Mouse (Mus musculus): ENCODE data around the gene Cd79a. TPM values are rescaled to one million over a fixed set of nuclear protein-coding genes. Genes with fewer than 3 reads are reported as not detected.

Cd79a gene
- polyA plus RNA-seq, 1 experiment from 2014 or later, result 0.29 TPM

DNA sequence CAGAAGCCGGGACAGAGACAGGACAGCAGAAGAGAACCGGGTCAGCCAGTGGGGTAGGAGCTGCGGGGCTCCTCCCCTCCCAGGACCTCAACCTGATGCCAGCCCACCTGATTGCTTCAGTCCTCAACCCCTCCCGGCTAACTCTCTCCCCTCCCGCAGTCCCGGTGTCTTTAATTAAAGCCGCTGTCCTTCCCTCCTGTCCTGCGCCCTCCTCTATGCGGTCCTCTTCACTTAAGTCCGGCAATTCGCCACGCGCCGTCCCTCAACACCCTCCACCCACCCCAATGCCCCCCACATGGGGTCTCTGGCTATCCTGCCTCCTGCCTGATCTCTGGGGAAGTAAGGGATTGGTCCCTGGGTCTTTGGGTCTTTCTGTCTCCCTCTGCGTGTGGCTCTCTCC lies 34.5 kb downstream of the Cd79a start:
- Histone ChIP-seq H3K27me3 (ENCODE audit: control insufficient read depth, insufficient read depth, low read depth, low read length) (peaks cover 35% of the 10 kb centered on the region), H3K4me3 (ENCODE audit: low read depth, low read length) (peak overlapping the region; percentile 17; the same call in 1 of the 2 replicates), H3K9ac (ENCODE audit: low read depth, low read length) (0 out of 2 replicates have a peak overlapping the region, but pooled peaks have one; percentile 2), H3K27ac (ENCODE audit: low read length) (no peak overlapping the region), H3K36me3 (ENCODE audit: control insufficient read depth, insufficient read depth, low read length) (peaks cover 3% of the 10 kb centered on the region), H3K4me2 (ENCODE audit: low read length) (no peak overlapping the region), H3K4me1 (ENCODE audit: control insufficient read depth, insufficient read depth, low read length) (peaks cover 23% of the 10 kb centered on the region), H3K9me3 (replicated peaks; ENCODE audit: control insufficient read depth, low read length, poor library complexity, severe bottlenecking) (no peaks in the 10 kb centered on the region)
- no peak for ATAC-seq
- WGBS, result 2% methylated on average over 14 of the region's 15 CpGs

DNA sequence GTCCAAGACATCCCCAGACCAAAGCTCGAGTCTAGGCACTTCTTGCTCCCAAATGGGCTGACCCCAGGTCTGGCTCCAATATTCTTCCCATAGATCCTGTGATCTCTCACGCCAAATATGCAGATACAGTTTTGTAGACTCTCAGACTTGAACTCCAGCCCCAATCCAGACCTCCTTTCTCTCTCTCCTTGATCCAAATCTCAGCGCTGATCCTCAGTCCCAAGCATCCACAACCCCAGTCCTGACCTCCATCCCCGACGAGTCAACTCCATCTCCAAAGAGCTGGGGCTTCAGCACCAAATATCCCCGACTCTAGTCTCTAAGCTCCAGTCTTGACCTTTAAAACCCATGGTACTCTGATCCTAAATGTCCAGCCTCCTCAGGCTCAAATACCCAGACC lies 46.5 kb downstream of the Cd79a start:
- H3K4me1 ChIP-seq (ENCODE audit: control insufficient read depth, insufficient read depth, low read length), result peaks cover 11% of the 10 kb centered on the region
- H3K27ac ChIP-seq (ENCODE audit: low read length), result no peak overlapping the region
- no peak overlapping the region for H3K9ac ChIP-seq (ENCODE audit: low read depth, low read length)
- no peak overlapping the region for H3K4me2 ChIP-seq (ENCODE audit: low read length)
- H3K9me3 ChIP-seq (replicated peaks; ENCODE audit: control insufficient read depth, low read length, poor library complexity, severe bottlenecking), result no peaks in the 10 kb centered on the region
- H3K36me3 ChIP-seq (ENCODE audit: control insufficient read depth, insufficient read depth, low read length), result no peaks in the 10 kb centered on the region
- peaks cover 66% of the 10 kb centered on the region for H3K27me3 ChIP-seq (ENCODE audit: control insufficient read depth, insufficient read depth, low read depth, low read length)
- ATAC-seq, result no peak
- WGBS, result 5% methylated on average over 6 of the region's 6 CpGs
- H3K4me3 ChIP-seq (ENCODE audit: low read depth, low read length), result no peak overlapping the region

DNA sequence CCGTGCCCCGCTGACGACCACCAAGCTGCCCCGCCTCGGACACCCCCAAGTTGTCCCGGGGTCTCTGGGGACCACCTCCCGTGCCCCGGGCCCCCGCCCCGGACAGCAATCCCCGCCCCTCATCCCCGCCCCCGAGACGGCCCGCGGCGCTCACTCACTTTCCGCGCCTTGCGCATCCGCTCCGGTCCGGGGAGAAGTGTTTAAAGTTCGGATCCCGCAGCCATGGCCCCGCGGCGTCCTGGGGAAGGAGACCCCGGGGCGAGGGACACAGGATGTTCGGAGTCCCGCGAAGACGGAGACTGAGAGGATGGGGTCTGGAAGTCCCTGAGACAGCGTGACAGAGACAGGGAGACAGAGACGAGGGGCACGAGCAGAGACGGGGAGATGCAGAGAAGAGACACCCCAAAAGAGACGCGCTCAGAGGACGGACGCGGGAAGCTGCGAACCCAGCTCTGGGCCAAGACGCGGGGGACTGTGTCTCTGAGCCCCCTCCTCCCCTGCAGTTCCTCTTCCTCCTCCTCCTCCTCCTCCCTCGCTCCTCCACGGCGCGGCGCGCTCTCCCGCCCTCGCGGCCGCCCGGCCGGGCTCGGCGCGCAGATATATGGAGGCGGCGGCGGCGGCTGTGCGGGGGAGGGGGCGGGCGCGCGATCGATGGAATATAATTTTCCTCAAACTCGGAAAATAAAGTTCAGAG lies 47.2 kb downstream of the Cd79a start, which contains the start of gene Gm4881:
Gm4881 (minus strand) TSS at position 238 of the 694 bp plus-strand sequence.
- no peak for ATAC-seq
- Histone ChIP-seq H3K9ac (ENCODE audit: low read depth, low read length) (peak within 1 kb of the TSS; percentile 58), H3K4me3 (ENCODE audit: low read depth, low read length) (peak within 1 kb of the TSS; percentile 38), H3K9me3 (replicated peaks; ENCODE audit: control insufficient read depth, low read length, poor library complexity, severe bottlenecking) (no peaks in the 10 kb centered on the region), H3K4me2 (ENCODE audit: low read length) (peak within 1 kb of the TSS; percentile 72), H3K27me3 (ENCODE audit: control insufficient read depth, insufficient read depth, low read depth, low read length) (peaks cover 71% of the 10 kb centered on the region), H3K27ac (ENCODE audit: low read length) (no peak within 1 kb of the TSS), H3K36me3 (ENCODE audit: control insufficient read depth, insufficient read depth, low read length) (no peaks in the 10 kb centered on the region), H3K4me1 (ENCODE audit: control insufficient read depth, insufficient read depth, low read length) (peaks cover 18% of the 10 kb centered on the region)
- WGBS, result under 1% methylated on average over 60 of the region's 72 CpGs

DNA sequence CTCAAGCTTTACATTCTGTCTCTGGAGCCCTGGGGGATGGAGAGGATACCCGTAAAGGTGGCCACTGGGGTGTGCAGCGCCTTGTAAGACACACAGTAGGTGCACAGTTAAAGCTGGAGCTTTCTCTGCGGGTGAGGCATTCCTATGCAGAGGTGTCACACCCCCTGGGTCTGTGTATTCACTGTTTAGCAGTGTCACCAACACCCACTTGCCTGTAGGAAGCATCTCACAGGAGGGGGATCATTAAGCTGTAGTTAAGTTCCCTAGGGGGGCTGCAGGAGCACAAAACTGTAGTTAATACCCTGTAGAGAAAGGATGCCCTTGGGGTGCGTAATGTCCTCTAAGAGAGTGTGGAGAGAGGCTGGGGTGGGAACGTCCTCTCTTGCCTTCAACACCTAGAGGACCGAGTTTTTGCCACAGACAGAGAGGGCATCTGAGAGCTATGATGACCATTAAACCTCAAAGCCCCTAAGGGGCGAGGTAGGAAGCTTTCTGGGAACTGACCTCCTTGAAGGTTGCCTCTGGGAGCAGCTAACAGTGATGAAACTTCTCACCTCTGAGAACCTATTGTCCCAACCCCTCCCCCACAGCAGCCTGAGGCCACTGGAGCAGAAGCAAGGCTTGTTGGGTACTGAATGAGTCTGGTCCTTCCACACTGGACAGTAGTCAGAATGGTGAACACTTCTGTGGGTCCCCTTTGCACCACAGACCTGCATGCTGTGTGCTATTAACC lies 50.3 kb downstream of the Cd79a start:
- Histone ChIP-seq H3K36me3 (ENCODE audit: control insufficient read depth, insufficient read depth, low read length) (no peaks in the 10 kb centered on the region), H3K27me3 (ENCODE audit: control insufficient read depth, insufficient read depth, low read depth, low read length) (peaks cover 65% of the 10 kb centered on the region), H3K27ac (ENCODE audit: low read length) (no peak overlapping the region), H3K4me2 (ENCODE audit: low read length) (no peak overlapping the region), H3K9ac (ENCODE audit: low read depth, low read length) (no peak overlapping the region), H3K9me3 (replicated peaks; ENCODE audit: control insufficient read depth, low read length, poor library complexity, severe bottlenecking) (no peaks in the 10 kb centered on the region), H3K4me3 (ENCODE audit: low read depth, low read length) (no peak overlapping the region), H3K4me1 (ENCODE audit: control insufficient read depth, insufficient read depth, low read length) (peaks cover 20% of the 10 kb centered on the region)
- WGBS, result 5% methylated on average over 7 of the region's 7 CpGs
- ATAC-seq, result no peak

GRCm38 (mm10) chr7:24948774-24949173 lies 51.6 kb downstream of the Cd79a start:
- Histone ChIP-seq H3K4me3 (ENCODE audit: low read depth, low read length) (peak overlapping the region; percentile 23), H3K36me3 (ENCODE audit: control insufficient read depth, insufficient read depth, low read length) (no peaks in the 10 kb centered on the region), H3K9ac (ENCODE audit: low read depth, low read length) (peak overlapping the region; percentile 61), H3K4me1 (ENCODE audit: control insufficient read depth, insufficient read depth, low read length) (peaks cover 20% of the 10 kb centered on the region), H3K27me3 (ENCODE audit: control insufficient read depth, insufficient read depth, low read depth, low read length) (peaks cover 64% of the 10 kb centered on the region), H3K9me3 (replicated peaks; ENCODE audit: control insufficient read depth, low read length, poor library complexity, severe bottlenecking) (no peaks in the 10 kb centered on the region), H3K27ac (ENCODE audit: low read length) (no peak overlapping the region), H3K4me2 (ENCODE audit: low read length) (peak overlapping the region; percentile 49)
- no peak for ATAC-seq
- 2% methylated on average over 29 of the region's 29 CpGs for WGBS

DNA sequence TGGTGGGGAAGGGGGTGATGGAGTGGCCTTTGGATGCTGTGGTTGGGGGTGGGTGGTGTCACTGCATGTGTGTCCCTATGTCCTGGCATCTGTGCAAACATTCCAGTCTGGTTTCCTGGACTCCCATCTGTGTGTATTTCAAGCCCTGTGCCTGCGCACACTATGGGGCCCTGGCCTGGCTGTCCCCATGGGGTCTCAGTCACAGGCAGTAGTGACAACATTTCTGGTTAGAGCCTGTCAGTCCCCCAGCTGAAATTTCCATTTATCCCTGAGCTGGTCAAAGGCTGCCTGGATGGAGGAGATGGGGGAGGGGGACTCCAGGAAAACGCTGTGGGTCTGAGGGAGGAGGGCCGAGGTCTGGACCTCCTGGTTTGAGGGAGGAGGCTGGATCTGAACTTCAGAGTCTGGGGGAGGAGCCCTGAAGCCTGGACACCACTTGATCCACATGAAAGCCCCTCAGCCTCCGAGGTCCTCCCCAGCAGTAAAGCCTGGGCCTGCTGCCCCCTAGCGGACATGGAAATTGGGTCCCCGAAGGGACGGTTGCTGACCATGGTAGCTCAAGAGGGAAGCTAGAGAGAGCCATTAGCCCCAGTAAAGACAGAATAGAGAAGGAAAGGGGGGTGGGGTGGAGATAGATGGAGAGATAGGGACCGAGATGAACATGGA lies 52.9 kb downstream of the Cd79a start:
- Histone ChIP-seq H3K27ac (ENCODE audit: low read length) (no peak overlapping the region), H3K36me3 (ENCODE audit: control insufficient read depth, insufficient read depth, low read length) (no peaks in the 10 kb centered on the region), H3K9ac (ENCODE audit: low read depth, low read length) (no peak overlapping the region), H3K4me1 (ENCODE audit: control insufficient read depth, insufficient read depth, low read length) (peaks cover 18% of the 10 kb centered on the region), H3K9me3 (replicated peaks; ENCODE audit: control insufficient read depth, low read length, poor library complexity, severe bottlenecking) (no peaks in the 10 kb centered on the region), H3K27me3 (ENCODE audit: control insufficient read depth, insufficient read depth, low read depth, low read length) (peaks cover 56% of the 10 kb centered on the region), H3K4me2 (ENCODE audit: low read length) (no peak overlapping the region), H3K4me3 (ENCODE audit: low read depth, low read length) (no peak overlapping the region)
- 0 out of 2 replicates have a peak, but pooled peaks have one; percentile 39 for ATAC-seq
- 2% methylated on average over 8 of the region's 8 CpGs for WGBS

Other genes starting within 250 kb of the Cd79a start
- not detected in 2 replicates for gene Tex101, start 220.7 kb upstream of the Cd79a start, polyA plus RNA-seq (2015; fragmentation: Nextera tagmentation; extraction: Ambion mirVana)
- gene BC049730, start 188.1 kb upstream of the Cd79a start, polyA plus RNA-seq (2015; fragmentation: Nextera tagmentation; extraction: Ambion mirVana), result not detected in 2 replicates
- gene Gm4763, start 170.5 kb upstream of the Cd79a start, polyA plus RNA-seq (2015; fragmentation: Nextera tagmentation; extraction: Ambion mirVana), result not detected in 2 replicates
- 0.46 and 0.62 TPM in 2 replicates for gene Cd177, start 137.1 kb upstream of the Cd79a start, polyA plus RNA-seq (2015; fragmentation: Nextera tagmentation; extraction: Ambion mirVana)
- 0.24 and 0.25 TPM in 2 replicates for gene Ceacam10, start 120.2 kb upstream of the Cd79a start, polyA plus RNA-seq (2015; fragmentation: Nextera tagmentation; extraction: Ambion mirVana)
- gene Gm9844, start 35.2 kb upstream of the Cd79a start, polyA plus RNA-seq (2015; fragmentation: Nextera tagmentation; extraction: Ambion mirVana), result 27.8 and 28.6 TPM in 2 replicates
- 0.26 TPM in 1 of 2 replicates, not detected in the other for gene Lypd4, start 27.4 kb upstream of the Cd79a start, polyA plus RNA-seq (2015; fragmentation: Nextera tagmentation; extraction: Ambion mirVana)
- 0.25 TPM in 1 of 2 replicates, not detected in the other for gene Dmrtc2, start 27.3 kb upstream of the Cd79a start, polyA plus RNA-seq (2015; fragmentation: Nextera tagmentation; extraction: Ambion mirVana)
- gene Rps19, start 13.0 kb upstream of the Cd79a start, polyA plus RNA-seq (2015; fragmentation: Nextera tagmentation; extraction: Ambion mirVana), result 968 and 1,058 TPM in 2 replicates
- 52.2 and 53.0 TPM in 2 replicates for gene Arhgef1, start 5.5 kb downstream of the Cd79a start, polyA plus RNA-seq (2015; fragmentation: Nextera tagmentation; extraction: Ambion mirVana)
- 3.8 and 4.5 TPM in 2 replicates for gene Gm4881, start 47.1 kb downstream of the Cd79a start, polyA plus RNA-seq (2015; fragmentation: Nextera tagmentation; extraction: Ambion mirVana)
- 288 and 310 TPM in 2 replicates for gene Rabac1, start 75.4 kb downstream of the Cd79a start, polyA plus RNA-seq (2015; fragmentation: Nextera tagmentation; extraction: Ambion mirVana)
- 447 and 557 TPM in 2 replicates for gene Atp1a3, start 108.6 kb downstream of the Cd79a start, polyA plus RNA-seq (2015; fragmentation: Nextera tagmentation; extraction: Ambion mirVana)
- gene Grik5, start 175.0 kb downstream of the Cd79a start, polyA plus RNA-seq (2015; fragmentation: Nextera tagmentation; extraction: Ambion mirVana), result 14.2 and 15.5 TPM in 2 replicates
- gene Zfp574, start 175.2 kb downstream of the Cd79a start, polyA plus RNA-seq (2015; fragmentation: Nextera tagmentation; extraction: Ambion mirVana), result 33.7 and 34.2 TPM in 2 replicates

Data from midbrain, embryonic 16.5 days (tissue).